Mouse (Mus musculus) megakaryocyte progenitor cell, adult 5-6 weeks (primary cell): Measurements from ENCODE around the gene Itih5. TPM values are rescaled to one million over a fixed set of nuclear protein-coding genes. Genes with fewer than 3 reads are reported as not detected.

Experiments used
- ATAC-seq: replicated peaks from 2 replicates; pipeline ENCODE4 v1.8.0; 2016; ENCODE audit warnings: mild to moderate bottlenecking, moderate TSS enrichment, inconsistent platforms; ENCODE audit not compliant: poor library complexity
- total RNA-seq, 2 experiments: library from RNA; stranded (forward) in 1 of 2; stranded (reverse) in 1 of 2; fragments of 157-497, 149-512 nt in 1 of 2; fragments of 200-1000 nt in 1 of 2; gene quantifications; 2 replicates each; pipeline versions ENCODE4 v1.2.3 to v1.2.4; 2015 to 2017

The Itih5 gene
- total RNA-seq, 2 experiments from 2014 or later = 4.8 to 5.9 TPM

DNA sequence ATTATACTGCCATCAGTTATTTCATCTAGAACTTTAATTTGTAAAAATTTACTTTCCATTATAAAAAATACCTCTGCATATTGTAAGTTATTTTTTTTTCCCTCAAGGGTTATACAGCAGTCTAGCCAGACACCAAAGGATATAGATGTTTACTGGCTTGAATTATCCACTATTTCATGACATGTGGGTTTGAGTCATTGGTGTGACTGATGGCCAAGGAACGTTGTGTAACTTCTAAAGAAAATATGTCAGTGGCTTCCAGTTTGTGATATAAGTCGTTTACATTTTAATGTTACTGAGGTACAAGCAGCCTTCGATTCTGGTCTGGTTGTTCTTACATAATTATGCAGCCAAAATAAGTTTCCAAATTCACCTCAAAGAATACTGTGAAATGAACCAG, 151.5 kb downstream of the Itih5 start:
- no peak for ATAC-seq

Other genes with a start within 250 kb of the Itih5 start
- 20.1 and 21.5 TPM in 2 replicates for gene Taf3, start 105.0 kb upstream of the Itih5 start, total RNA-seq (2015)
- 6.7 and 11.7 TPM in 2 replicates for gene Taf3, start 105.0 kb upstream of the Itih5 start, total RNA-seq (2017)
- 559 and 601 TPM in 2 replicates for gene Atp5c1, start 73.1 kb upstream of the Itih5 start, total RNA-seq (2015)
- gene Atp5c1, start 73.1 kb upstream of the Itih5 start, total RNA-seq (2017) = 468 and 493 TPM in 2 replicates
- gene Kin, start 73.0 kb upstream of the Itih5 start, total RNA-seq (2015) = 23.0 and 27.1 TPM in 2 replicates
- 29.6 and 34.4 TPM in 2 replicates for gene Kin, start 73.0 kb upstream of the Itih5 start, total RNA-seq (2017)
- not detected in 2 replicates for gene Itih2, start 22.2 kb upstream of the Itih5 start, total RNA-seq (2015)
- not detected in 2 replicates for gene Itih2, start 22.2 kb upstream of the Itih5 start, total RNA-seq (2017)
- 0.77 and 0.85 TPM in 2 replicates for gene Sfmbt2, start 216.9 kb downstream of the Itih5 start, total RNA-seq (2015)
- 0.67 and 1.1 TPM in 2 replicates for gene Sfmbt2, start 216.9 kb downstream of the Itih5 start, total RNA-seq (2017)